Mouse (Mus musculus) B cell, adult 67 days (primary cell): ENCODE data around the gene Prdx1. TPM values are rescaled to one million over a fixed set of nuclear protein-coding genes. Genes with fewer than 3 reads are reported as not detected.

ENCODE experiments used
- total RNA-seq, 2 experiments: library from RNA; stranded (reverse); gene quantifications; 4 replicates each; pipeline ENCODE4 v1.2.4; 2023

Gene Prdx1
- 100 to 1,000 TPM; 149 to 152 TPM for total RNA-seq

GRCm38 (mm10) chr4:116685402-116686061 lies at the start of gene Prdx1:
TSS of gene Prdx1 (plus strand) at chr4:116685544.

GRCm38 (mm10) chr4:116650924-116651796 lies 34.2 kb upstream of the Prdx1 start, which contains the start of gene Akr1a1:
TSS of gene Akr1a1 (minus strand) at chr4:116651680.

GRCm38 (mm10) chr4:116708201-116708764 lies 22.9 kb downstream of the Prdx1 start, which contains the start of the genes Mmachc and Ccdc163:
TSS of gene Mmachc (minus strand) at chr4:116708406.
TSS of gene Ccdc163 (plus strand) at chr4:116708509.

GRCm38 (mm10) chr4:116720343-116721097 lies 35.2 kb downstream of the Prdx1 start, which contains the start of gene Tesk2:
TSS of gene Tesk2 (plus strand) at chr4:116720948.

Other genes starting within 250 kb of the Prdx1 start
- gene Mast2, start 221.4 kb upstream of the Prdx1 start, total RNA-seq, result 10 to 100 TPM; 31.5 to 33.5 TPM
- gene Ipp, start 178.0 kb upstream of the Prdx1 start, total RNA-seq, result 10 to 100 TPM; 12.3 to 17.4 TPM
- gene Tmem69, start 129.6 kb upstream of the Prdx1 start, total RNA-seq, result 10 to 100 TPM; 13.0 to 17.9 TPM
- gene Gpbp1l1, start 127.9 kb upstream of the Prdx1 start, total RNA-seq, result 100 to 1,000 TPM; 111 to 123 TPM
- gene Ccdc17, start 88.9 kb upstream of the Prdx1 start, total RNA-seq, result 10 to 100 TPM; 18.6 to 25.2 TPM
- 10 to 100 TPM; 62.3 to 75.8 TPM for gene Nasp, start 57.6 kb upstream of the Prdx1 start, total RNA-seq
- 100 to 1,000 TPM; 187 to 188 TPM for gene Akr1a1, start 33.9 kb upstream of the Prdx1 start, total RNA-seq
- gene Mmachc, start 22.9 kb downstream of the Prdx1 start, total RNA-seq, result 1 to 10 TPM; 4.8 to 5.6 TPM
- gene Ccdc163, start 23.0 kb downstream of the Prdx1 start, total RNA-seq, result 10 to 100 TPM; 27.1 to 29.6 TPM
- gene Tesk2, start 35.4 kb downstream of the Prdx1 start, total RNA-seq, result 10 to 100 TPM; 12.4 to 13.5 TPM
- gene Toe1, start 122.1 kb downstream of the Prdx1 start, total RNA-seq, result 10 to 100 TPM; 52.3 to 58.0 TPM
- gene Mutyh, start 122.2 kb downstream of the Prdx1 start, total RNA-seq, result 10 to 100 TPM; 19.0 to 24.1 TPM
- gene Hpdl, start 136.2 kb downstream of the Prdx1 start, total RNA-seq, result not detected
- not detected for gene Zswim5, start 191.8 kb downstream of the Prdx1 start, total RNA-seq